Mouse (Mus musculus): ENCODE results near the gene Smim4.

The Smim4 gene

DNA sequence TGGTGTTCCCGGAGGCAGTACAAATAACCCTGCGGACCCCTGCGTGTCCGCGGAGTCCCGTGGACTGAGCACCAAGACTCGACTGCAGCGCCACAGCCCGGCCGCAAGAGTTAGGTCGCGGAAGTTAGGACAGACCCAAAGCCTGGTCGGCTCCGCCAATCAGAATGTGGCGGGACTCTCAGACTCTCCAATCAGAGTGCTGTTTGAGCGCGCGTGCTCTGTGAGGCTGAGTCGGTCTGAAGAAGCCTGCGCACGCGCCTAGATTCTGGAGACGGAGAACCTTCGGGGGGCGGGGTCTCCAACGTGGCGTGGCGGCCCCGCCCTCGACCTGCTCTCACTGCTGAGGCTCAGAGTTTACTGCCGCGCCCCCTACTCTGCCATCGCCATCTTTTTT, at the start of gene Smim4:
Gene Smim4, minus strand, starts transcription at position 131 of the 394 bp plus-strand sequence.
- under 1% methylated on average over 33 of the region's 33 CpGs for WGBS

DNA sequence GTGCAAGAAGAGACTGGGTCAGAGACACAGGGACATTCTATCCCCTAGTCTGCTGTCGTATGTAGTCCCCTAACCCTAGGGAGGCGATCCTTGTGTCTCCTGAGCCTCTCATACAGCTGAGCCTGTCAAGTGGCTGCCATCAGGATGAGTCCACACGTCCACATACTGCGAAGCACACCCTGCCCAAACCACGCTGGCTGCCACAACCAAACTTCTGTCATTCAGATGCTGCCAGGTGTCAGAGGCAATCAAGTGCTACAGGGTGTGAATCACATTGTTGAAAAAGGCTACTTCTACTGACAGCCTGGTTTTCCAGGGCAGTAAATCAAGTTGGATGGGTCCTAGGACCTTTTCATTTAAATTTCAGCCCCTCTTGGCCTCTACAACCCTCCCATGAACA, 49.0 kb upstream of the Smim4 start:
- WGBS, result 85% methylated on average over 5 of the region's 5 CpGs

DNA sequence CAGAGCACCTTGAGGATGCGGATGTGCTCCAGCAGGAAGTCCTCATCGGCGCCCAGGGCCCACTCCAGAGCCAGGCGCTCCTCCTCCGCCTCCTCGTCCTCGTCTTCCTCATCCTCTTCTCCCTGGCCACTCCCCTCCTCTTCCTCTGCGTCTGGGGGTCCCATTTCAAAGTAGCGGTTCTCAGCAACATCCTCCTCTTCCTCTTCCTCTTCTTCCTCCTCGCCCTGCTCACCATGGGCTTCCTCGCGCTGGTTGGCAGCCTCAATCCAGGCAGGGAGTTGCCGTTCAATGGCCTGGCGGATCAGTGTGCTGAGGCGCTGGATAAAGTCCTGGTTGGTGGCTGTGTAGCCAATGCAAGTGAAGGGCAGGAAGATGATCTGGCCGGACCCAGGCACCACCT, 48.5 kb upstream of the Smim4 start:
- 76% methylated on average over 16 of the region's 16 CpGs for WGBS

DNA sequence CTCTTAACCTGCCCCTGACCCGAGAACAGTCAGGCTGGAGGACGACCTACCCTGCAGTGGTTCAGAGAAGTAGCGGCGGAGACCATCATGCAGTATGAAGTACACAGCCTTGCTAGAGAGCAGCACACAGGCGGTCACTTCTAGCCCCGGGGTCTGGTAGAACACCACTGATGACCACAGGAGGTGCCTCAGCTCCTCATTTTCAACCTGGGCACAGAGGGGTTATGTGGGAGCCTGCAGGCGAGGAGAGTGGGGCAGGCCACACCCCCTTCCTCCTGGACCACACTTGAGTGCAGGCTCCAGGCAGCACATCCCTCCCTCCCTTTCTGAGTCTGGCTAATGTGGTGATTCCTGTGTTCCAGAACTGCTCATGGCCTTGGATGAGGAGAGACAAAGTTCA, 44.8 kb upstream of the Smim4 start:
- 82% methylated on average over 7 of the region's 7 CpGs for WGBS

DNA sequence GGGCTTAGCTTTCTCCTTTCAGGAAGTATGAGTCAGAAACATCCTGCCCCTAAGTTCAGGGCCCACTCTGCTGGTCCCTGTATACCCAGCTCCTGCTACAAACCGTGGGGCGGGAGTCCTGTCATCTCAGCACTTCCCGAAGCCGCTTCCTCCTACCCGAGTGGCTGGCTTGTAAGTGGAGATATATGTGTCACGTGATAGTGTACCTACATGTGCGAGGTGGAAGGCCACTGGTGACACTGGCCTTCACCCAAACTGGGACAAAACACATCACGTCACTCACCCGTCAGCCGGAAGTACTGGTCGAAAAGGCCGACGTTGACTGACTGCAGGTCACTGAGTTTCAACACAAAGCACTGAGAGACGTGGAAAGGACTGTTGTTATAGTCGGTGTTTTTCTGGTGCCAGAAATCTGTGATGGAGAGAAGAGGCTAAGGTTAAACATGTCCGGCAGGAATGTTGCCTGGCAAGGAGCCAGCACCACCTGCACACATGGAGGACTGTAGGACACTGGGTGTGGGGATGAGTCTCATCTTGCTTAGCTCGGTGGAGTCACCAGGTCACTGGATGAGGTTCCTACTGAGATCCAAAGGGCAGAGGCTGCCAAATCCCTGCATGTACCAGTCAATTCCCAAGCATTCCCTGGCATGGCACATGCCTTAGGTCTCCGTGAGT, 44.2 kb upstream of the Smim4 start:
- 66% methylated on average over 18 of the region's 18 CpGs for WGBS

DNA sequence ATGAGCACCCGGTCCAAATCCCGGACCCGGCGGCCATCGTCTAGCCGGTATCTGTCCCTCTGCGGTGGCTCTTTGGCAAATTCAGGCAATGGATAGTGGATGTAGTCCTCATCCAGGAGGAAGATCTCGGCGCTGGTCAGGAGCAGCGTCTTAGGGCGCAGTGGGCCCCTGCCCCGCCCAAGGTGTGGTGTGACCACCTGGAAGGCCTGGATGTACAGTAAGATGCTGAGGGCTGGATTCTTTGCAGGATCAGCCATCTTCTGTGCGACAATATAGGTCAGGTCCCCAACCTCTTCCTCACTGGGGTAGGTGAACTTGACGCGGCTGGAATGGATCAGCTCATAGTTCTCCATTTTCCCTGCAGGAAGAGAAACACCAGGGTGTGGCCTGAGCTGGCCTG, 43.1 kb upstream of the Smim4 start:
- WGBS, result 96% methylated on average over 15 of the region's 15 CpGs

DNA sequence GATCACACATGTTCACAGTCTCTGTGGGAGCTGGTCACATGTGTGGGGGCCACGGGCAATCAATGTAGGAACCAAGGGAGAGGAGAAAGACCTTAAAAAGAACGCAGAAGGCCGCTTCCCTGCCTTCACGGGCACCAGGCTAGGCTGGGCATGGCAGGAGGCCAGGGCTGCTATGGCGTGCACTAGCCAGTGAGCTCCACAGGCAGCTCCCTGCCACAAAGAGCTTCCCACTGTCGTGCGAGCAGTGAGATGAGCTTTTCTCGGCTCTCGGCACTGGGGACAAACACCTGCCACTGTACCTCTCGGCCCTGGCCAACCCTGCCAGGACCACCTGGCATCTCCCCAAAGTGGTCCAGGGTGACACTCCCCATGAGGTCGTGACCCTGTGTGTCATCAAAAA, 42.6 kb upstream of the Smim4 start:
- WGBS, result 58% methylated on average over 11 of the region's 11 CpGs

DNA sequence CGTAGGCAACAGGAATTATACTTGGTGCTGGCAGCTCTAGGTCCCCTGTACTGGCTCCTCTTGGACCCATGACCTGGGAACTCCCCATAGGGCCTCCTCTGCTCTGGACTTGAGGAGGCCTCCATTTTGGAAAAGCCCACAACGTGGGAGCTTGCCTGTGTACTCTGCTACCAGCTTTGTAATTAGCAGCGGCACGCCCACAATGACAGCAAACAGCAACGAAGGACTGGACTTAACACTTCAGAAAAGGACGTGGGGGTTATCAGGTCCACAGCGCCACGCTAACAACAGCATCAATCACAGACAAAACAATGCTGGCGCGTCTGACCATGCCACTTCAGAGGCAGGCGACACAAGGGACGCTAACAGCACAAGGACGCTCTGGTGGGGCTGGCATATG, 42.2 kb upstream of the Smim4 start:
- 72% methylated on average over 13 of the region's 13 CpGs for WGBS

DNA sequence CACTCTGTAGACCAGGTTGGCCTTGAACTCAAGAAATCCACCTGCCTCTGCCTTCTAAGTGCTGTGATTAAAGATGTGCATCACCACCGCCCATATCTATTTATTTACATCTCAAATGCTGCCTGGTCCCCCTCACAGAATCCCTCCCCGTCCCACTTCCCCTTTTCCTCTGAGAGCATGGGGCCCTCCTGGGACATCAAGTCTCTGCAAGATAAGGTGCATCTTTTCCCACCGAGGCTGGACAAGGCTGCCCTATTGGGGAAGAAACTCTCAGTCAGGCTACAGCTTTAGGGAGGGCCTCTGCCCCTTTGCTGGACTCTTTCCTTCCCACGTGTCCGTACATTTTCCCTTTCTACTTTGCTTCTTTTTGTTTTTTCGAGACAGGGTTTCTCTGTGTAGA, 40.8 kb upstream of the Smim4 start:
- 83% methylated on average over 6 of the region's 6 CpGs for WGBS

DNA sequence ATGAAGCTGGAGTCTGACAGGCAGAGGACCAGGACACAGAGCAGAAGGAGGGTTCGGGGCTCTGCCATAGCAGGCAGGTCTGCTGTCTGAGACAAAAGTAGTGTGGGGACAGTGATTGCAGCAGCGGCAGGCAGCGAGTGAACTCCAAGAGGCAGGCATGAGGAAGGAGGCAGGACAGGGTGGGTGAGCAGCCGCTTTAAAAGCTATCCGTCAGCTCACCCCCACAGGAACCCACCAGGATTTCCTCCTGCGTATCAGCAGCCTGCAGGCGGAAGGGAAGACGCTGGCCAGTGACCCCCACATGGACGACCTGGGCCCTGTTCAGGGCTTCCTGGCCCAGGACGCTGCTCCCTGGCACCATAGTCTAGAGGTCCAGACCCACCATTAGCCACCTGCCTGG, 39.7 kb upstream of the Smim4 start, which contains the start of gene Stab1:
Gene Stab1, minus strand, starts transcription at position 217 of the 400 bp plus-strand sequence.
- WGBS, result 49% methylated on average over 10 of the region's 10 CpGs

DNA sequence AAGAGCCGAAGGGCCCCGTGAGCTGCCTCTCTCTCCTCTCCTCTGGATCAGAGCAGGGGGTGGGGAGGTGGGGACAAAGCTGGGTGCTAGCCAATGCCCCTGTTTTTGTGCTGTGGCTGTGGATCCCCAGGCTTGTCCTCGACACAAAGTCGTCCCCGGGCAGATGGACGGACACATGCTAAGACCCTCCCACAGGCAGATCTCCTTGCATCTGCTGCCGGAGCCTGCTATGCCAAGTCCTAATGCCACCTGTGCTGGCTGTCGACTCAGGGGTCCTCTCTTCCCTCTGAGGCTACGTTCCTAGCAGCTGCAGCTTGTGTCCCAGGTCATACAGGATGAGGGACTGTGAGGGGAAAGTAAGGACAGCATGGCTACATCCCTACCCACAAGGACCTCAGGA, 38.1 kb upstream of the Smim4 start:
- 29% methylated on average over 9 of the region's 9 CpGs for WGBS

DNA sequence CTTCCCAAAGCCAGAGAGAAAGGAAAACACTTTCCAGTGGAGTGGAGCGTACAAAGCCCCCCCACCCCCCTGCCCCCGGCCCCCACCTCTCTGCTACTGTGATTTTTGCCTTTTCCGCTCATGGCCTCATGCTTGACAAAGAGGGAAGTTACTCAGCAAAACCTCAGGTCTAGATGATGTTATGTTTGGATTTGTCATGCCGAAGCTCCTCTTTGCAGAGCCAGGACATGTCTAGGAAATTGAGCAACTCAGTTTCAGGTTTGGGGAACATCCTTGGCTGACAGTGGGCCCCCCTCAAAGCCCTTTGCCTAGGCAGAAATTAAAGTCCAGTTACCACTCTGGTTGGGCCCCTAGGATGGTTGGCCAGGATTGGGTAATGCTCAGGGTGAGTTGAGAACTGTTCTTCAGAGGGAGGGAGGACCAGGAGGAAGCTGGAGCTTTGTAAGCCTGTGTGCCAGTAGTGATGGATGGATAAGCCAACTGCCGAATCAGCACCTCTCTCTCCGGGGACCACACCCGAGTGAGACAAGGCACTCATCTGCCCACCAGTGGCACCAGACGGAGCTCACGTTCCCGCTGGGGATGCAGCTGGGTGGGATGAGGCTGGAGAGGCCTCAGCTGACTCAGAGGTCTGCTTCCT, 37.4 kb upstream of the Smim4 start:
- 52% methylated on average over 10 of the region's 10 CpGs for WGBS

DNA sequence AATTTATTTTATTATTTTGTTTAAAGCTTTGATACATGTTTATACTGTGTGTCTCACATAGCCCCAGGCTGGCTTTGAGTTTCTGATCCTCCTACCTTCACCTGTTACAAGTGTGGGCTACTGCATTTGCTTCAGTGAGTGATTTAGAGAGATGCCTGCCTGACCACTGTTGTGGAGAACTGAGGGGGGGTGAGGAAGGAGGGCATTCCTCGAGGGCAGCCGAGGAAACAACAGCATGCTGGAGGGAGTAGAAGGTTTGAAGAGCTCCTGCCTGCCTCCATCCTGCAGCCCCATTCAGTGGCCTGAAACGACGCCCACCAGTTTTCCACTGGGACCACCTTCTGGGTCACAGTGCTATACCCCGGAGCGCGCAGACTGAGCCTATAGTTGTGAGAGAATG, 36.7 kb upstream of the Smim4 start:
- 71% methylated on average over 7 of the region's 7 CpGs for WGBS

DNA sequence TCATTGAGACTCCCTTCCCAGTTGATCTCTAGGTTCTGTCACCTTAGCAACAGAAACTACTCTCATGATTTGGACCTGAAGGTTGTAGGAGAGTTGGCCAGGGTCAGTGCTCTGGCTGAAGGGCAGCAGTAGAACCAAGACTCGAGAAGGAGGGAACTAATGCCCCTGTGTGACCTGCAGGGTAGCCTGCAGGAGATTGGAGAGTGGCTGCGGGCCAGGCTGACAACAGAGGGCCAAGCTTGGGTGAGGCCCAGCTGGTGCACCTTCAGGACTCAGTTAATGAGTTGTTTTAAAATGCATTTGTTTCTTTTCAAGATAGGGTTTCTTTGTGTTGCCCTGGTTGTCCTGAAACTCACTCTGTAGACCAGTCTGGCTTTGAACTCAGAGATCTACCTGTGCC, 36.3 kb upstream of the Smim4 start:
- 70% methylated on average over 2 of the region's 2 CpGs for WGBS

DNA sequence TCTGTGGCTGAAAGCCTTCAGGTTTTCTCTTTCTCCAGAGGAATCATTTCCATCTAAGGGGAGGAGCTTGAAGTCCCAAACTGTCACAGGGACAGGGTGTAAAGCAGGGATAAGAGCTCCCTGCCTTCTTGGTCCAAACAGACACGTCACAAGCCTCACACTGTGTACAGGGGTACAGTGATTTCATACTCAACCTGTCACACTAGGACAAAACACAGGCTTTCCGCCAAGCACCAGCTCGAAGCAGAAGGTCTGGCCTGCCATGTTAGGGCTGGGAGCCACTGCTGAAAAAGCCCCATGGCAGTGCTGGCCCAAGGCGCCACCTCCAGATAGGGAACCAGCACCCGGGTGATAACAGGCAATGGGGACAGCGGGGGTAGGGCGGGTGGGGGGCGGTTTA, 35.3 kb upstream of the Smim4 start:
- WGBS, result 79% methylated on average over 8 of the region's 8 CpGs

DNA sequence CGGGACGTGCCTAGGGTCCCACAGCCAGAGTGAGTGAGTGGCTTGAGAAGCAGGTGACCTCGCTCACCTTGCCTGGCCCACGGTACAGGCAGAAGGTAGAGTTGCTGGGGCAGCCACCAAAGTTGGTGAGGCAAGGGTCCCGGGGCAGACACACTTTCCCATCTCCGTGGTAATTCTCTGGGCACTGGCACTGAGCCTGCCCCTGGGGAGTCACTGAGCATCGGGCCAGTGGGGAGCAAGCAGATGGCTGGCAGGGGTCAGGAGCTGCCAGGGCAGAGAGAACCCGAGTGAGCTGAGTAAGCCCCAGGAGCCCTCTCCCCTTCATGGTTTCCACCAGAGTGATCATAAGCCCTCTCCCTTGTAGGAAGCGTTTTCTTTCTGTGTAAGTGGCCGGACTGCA, 32.9 kb upstream of the Smim4 start:
- 60% methylated on average over 10 of the region's 10 CpGs for WGBS

DNA sequence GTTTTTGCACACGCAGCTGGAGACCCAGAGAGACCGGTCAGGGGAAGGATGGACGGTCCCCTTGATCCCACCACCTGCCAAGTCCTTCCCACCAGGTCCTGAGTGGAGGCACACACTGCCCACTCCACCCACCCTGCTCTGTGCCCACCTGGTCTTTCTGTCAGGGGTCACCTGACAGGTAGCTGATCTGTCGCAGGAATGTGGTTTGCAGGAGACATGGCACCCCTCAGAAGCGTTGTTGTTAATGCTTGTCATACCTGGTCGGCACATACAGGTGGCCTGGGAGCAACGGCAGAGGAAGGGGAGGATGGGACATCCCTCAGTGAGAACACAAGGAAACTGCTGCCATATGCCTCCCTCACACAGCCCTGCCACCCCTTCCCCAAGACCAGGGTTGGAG, 32.4 kb upstream of the Smim4 start:
- WGBS, result 92% methylated on average over 7 of the region's 7 CpGs

DNA sequence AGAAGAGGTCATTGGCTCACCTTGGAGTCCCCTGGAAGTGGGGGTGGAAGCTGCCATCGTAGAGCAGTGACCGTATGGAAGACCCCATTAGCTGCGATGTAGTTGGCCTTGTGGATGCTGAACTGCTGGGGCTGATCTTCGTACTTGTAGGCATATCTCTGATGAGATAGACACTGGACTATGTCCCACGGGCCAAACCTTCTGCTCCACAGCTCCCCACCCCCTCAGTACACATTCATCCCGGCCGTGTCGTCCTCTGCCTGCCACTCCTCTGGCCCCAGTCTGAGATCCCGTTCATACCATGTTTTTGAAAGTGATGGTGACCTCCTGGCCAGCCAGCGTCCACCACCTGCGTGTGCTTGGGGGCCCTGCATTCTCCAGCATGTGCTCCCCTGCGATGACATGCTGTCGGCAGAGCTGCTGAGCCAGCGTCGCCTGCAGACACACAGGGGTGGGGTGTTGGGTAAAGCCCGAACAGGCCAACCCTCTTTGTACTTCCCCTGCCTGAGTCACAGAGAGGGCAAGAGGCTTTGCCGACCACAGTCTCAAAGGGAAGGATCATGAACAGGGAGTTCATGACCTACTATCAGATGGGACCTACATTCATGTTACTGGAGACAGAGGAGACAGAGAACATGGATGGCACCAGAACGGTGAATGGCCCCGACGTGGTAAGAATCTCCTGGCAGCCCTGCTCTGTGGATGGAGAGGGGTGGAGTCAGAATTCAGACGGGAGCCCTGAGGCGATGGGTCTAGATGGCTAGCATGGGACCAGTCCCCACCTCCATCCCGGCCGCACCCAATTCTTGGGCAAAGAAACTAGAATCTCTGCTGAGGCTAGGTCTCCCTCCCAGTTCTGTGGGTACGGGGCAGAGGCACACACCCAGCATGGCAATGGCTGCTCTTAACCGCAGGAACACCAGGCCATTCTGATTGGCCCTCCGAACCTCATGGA, 31.7 kb upstream of the Smim4 start:
- WGBS, result 81% methylated on average over 27 of the region's 27 CpGs

DNA sequence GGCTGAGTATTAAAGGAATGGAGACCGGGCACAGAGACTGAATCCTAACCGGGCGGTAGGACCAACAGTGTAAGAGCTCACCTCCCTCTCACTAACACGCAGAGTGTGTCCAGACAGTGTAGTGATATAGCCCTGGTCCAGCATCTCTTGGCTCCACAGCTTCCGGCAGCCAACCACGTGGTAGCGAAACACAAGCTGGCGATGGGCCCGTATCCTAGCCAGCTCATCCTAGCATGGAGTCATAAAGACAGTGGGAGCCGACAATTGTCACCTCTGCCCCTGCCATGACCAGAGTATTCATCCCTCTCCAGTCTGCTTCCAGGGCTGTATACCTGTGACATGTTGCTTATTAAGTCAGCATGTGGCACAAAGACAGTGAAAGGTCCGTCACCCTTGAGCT, 16.9 kb upstream of the Smim4 start:
- 92% methylated on average over 11 of the region's 11 CpGs for WGBS

DNA sequence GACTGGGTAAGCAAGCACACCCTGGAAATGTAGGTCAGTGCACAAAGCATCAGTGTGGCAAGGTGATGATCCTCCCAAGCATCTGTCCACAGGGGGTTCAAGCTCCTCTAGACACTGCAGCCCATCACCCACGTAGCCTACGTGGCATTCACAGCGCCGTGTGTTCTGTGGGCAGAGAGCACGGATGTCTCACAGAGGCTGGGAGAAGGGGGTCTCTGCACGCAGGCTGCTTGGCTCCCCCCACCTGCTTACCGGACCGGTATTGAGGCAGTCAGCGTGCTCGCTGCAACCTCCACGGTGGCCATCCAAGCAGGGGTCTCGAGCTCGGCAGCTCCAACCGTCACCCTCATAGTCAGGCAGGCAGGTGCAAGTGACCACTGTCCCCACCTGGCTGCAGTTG, 12.3 kb upstream of the Smim4 start:
- WGBS, result 92% methylated on average over 14 of the region's 14 CpGs

DNA sequence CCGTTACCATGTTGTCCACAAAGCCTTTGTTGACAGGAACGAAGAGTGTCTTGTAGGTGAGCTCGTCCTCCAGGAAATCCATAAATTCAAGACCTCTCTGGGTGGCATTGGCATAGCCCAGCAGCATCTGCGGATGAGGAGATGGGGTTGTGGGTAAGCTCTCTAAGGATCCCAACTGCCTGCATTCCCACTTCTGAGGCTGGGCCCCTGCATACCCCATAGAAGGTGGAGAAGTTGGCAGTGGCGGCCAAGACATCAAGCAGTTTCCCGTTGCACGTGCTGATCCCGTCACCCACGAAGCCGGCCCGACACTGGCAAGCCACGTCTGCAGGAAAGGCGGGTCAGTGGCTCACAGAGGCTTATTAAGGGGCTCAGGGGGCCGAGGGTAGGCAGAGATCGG, 11.4 kb upstream of the Smim4 start:
- 91% methylated on average over 15 of the region's 15 CpGs for WGBS

DNA sequence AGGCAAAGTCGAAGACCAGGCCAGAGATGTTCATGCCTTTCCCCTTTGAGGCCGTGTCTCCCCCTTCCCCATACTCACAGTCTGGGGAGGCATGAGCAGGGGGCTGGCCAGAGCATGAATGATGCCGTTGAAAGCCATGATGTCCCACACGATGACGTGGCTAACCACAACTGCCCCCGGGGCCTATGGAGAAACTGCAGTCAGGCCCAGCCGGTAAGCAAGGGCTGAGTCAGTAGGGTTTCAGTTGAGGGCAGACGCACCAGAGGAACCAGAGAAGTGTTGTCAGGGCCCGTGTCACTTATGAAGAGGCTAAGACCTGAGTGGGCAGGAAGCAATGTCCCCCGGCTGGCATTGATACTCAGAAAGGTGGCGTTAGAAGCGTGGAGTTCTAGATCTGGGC, 10.9 kb upstream of the Smim4 start:
- 92% methylated on average over 12 of the region's 12 CpGs for WGBS

All from cerebral cortex, adult 2 months (tissue).